Comparison of ENCODE assay signal across 26 mouse cellular contexts in genomic region chr13:59939886-59940285, GRCm38 (mm10).
"Had no signal": no experiment of that assay in that cellular context is flagged by ENCODE, and none has a peak within 500 bp of the region (broad histone marks: within the 10 kb centered on the region; RNA-seq: fewer than 3 reads in every experiment).

No protein-coding gene starts in this region.

- H3K4me3 ChIP-seq: gastrocnemius, adult 2 months; heart, embryonic 10.5 days; heart, embryonic 13.5 days; heart, embryonic 15.5 days; hindbrain, embryonic 10.5 days; hindbrain, embryonic 12.5 days; intestine, embryonic 15.5 days; layer of hippocampus, adult 2 months; left cerebral cortex, adult 2 months; limb, embryonic 15.5 days; liver, embryonic 12.5 days had no signal

- H3K27ac ChIP-seq: gastrocnemius, adult 2 months; heart, embryonic 10.5 days; heart, embryonic 13.5 days; heart, embryonic 15.5 days; hindbrain, embryonic 10.5 days; hindbrain, embryonic 12.5 days; hindbrain, embryonic 14.5 days; intestine, embryonic 15.5 days; layer of hippocampus, adult 2 months; left cerebral cortex, adult 2 months; limb, embryonic 15.5 days; liver, embryonic 12.5 days had no signal

- H3K9ac ChIP-seq: forebrain, postnatal 0 days; heart, embryonic 13.5 days; heart, embryonic 15.5 days; hindbrain, embryonic 12.5 days; hindbrain, embryonic 14.5 days; intestine, embryonic 15.5 days; limb, embryonic 15.5 days; liver, embryonic 12.5 days had no signal

- H3K4me2 ChIP-seq: heart, embryonic 13.5 days; heart, embryonic 15.5 days; hindbrain, embryonic 12.5 days; hindbrain, embryonic 14.5 days; intestine, embryonic 15.5 days; limb, embryonic 15.5 days; liver, embryonic 12.5 days had no signal

- ATAC-seq: forebrain, postnatal 0 days; hindbrain, embryonic 16.5 days; inflammation-experienced regulatory T-cells, adult 6 months; intestine, embryonic 15.5 days; intestine, postnatal 0 days; liver, embryonic 12.5 days had no signal

- H3K36me3 ChIP-seq: heart, embryonic 10.5 days; heart, embryonic 13.5 days; heart, embryonic 15.5 days; hindbrain, embryonic 10.5 days; hindbrain, embryonic 12.5 days; intestine, embryonic 15.5 days; limb, embryonic 15.5 days; liver, embryonic 12.5 days had no signal

- H3K27me3 ChIP-seq: limb, embryonic 15.5 days had no signal

- DNase-seq: forebrain, postnatal 0 days; gastrocnemius, adult 2 months; gastrocnemius, postnatal 10 days; gastrocnemius, postnatal 25 days; heart, adult 18-20 months; heart, postnatal 14 days; heart, postnatal 36 days; kidney, adult 18-20 months; kidney, adult 8-10 months; kidney, postnatal 10 days; kidney, postnatal 25 days; kidney, postnatal 4 days had no signal

- H3K4me1 ChIP-seq: intestine, embryonic 15.5 days; liver, embryonic 12.5 days had no signal

- H3K9me3 ChIP-seq: heart, embryonic 10.5 days; heart, embryonic 13.5 days; heart, embryonic 15.5 days; hindbrain, embryonic 10.5 days; hindbrain, embryonic 12.5 days; intestine, embryonic 15.5 days; limb, embryonic 15.5 days; liver, embryonic 12.5 days had no signal
